Mouse (Mus musculus) right cerebral cortex, postnatal 36 days (tissue): ENCODE results near the gene Mettl7a3.
"Not testable (repeated sequence)": the region's sequence is repeated elsewhere in the genome, so short reads cannot be mapped to it uniquely, and the experiment has no call there.

ENCODE experiments used
- DNase-seq, 2 experiments: peaks; one replicate each; pipeline ENCODE4 v3.0.0; 2022; ENCODE audit warnings: low spot score in 2 of 2, mixed read lengths in 1 of 2

The Mettl7a3 gene

DNA sequence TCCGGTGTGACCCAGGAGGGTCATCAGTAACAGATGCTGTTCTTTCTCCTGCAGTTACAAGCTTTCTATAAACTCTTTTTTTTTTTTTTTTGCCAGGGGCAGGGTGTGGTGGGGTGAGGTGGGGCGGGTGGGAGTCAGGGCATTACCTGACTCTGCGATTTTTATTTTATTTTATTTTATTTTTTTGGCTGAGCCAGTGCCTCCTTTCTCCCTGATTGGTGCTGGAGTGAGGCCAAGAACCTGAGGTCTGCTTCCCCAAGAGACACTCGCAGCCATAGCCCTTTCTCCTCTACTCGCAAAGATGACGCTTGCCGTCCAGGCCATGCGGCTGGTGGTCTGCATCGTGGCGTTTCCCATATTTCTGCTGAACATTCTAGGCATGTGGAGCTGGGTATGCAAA is at the start of gene Mettl7a3:
Gene Mettl7a3, plus strand, starts transcription at position 301 of the 400 bp plus-strand sequence.
- no peak for DNase-seq

- DNase-seq, result no peak
Measured at GRCm38 (mm10) chr15:100288980-100289379, 45.7 kb upstream of the Mettl7a3 start.

GRCm38 (mm10) chr15:100290858-100291257 is 43.9 kb upstream of the Mettl7a3 start:
- no peak for DNase-seq

DNA sequence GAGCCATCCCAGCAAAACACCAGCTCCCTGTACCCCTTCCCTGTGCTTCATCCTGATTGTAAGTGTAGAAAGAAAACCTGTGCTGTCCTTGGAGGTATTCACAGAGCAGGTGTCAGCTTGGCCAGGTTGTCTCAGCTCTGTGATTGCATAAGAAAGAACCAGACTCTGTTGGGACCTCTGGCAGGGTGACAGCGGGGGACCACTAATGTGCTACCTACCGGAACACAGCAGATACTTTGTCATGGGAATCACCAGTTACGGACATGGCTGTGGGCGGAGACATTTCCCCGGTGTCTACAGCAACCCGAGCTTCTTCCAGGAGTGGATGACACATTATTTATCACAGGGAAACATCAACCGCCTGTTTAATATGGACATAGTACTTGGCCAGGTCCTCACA is 42.4 kb upstream of the Mettl7a3 start:
- no peak for DNase-seq

- no peak for DNase-seq
Measured at GRCm38 (mm10) chr15:100297856-100298255, 36.9 kb upstream of the Mettl7a3 start.

DNA sequence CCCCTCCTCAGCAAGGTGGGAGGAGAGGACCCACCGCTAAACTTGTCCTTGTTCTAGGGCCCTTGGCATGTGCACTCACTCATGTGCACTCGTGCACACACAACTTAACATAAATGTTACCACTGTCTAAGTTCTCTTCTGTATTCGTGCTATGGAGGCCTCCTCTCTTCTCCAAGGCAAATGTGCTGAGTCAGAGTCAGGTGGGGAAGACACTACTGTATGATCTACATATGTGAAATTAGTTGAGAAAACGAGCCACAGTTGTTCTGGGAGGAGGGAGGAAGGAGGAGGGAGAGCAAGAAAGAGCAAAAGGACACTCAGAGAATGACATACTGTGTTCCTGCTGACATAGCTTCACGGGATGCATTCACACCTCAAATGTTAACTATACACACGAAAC is 34.2 kb upstream of the Mettl7a3 start:
- DNase-seq, result no peak

DNA sequence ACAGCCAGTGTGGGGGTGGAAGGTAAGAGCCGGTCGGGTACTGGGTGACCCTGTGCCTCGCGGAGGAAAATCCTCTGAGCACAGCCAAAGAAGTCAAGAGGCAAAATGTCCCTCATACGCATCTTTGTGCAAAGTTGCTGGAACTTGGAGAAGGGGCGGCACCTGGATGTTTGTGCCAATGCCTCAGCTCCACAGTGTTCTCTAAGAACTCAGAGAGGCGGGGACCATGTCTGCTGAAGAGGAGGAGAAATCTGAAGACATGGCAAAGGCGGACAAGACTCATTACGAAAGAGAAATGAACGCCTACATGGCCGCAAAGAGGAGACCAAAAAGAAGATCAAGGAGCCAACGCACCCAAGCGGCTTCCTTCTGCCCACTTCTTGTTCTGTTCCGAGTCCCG is 33.2 kb upstream of the Mettl7a3 start:
- peak in 1 of 2 experiments; percentile 39 for DNase-seq

DNA sequence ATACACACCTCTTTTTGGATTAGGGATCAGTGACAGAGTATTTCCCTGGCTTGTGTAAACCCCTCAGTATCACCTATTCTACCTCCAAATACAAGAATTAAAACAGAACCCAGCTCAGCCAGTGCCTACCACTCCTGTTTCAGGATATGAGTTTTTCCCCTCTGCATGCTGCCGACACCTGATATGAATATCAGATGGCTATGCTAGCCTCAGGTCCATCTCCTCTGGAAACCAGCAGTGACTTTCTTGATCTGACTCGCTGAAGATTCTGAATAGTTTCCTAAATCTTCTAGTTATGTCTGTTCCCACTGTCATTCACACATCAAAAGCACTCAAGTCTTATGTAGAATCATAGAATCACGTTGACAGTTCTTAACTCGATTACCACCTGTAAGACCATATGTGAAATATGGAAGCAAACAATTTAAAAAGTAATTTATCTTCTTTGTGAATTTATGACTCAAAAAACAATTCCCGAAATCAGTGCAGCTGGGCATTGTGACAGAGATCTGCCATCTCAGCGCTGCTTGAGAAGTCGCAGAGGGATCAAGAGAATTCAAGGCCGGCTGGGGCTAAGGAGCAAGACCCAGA is 31.2 kb upstream of the Mettl7a3 start:
- no peak for DNase-seq

- peak; percentile 62 to 70 for DNase-seq
Measured at GRCm38 (mm10) chr15:100304019-100304991, 30.4 kb upstream of the Mettl7a3 start, which contains the start of gene Mettl7a1. TSS of gene Mettl7a1 (plus strand) at chr15:100304140.

- no peak for DNase-seq
Measured at GRCm38 (mm10) chr15:100306201-100306600, 28.5 kb upstream of the Mettl7a3 start.

GRCm38 (mm10) chr15:100307438-100308096 is 27.2 kb upstream of the Mettl7a3 start:
- DNase-seq, result not testable (repeated sequence)

- no peak for DNase-seq
Measured at GRCm38 (mm10) chr15:100312346-100312745, 22.4 kb upstream of the Mettl7a3 start.

GRCm38 (mm10) chr15:100314448-100315145 is 20.1 kb upstream of the Mettl7a3 start:
- no peak for DNase-seq

DNA sequence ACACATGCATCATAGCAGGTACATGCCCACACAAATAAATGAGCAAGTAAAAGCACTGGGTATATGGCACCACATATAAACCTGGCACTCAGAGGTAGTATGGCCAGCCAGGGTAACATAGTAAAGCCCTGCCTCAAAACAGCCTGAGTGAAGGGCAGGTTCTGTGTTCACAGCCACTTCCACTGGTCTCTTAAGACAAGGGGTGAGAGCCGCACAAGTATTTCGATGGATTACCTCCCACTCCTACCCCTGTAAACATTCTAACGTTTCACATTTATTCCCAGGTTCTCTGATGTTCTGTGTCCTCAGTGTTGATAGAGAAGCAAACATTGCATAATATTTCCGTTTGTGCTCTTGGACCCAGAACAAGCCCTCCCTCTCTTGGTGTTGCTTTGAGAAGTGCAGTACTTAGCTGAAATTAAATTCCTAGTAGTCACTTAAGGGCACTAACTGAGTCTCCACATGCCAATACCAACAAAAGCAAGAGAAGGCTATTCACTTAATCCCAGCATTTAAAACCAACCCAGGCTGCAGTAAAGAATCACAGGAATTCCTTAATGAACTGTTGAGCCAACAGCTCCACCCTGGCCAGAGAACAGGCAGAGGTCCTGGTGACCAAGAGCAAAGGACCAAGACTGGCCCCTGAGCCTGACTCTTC is 16.6 kb upstream of the Mettl7a3 start:
- DNase-seq, result not testable (repeated sequence)

GRCm38 (mm10) chr15:100319884-100320283 is 14.8 kb upstream of the Mettl7a3 start:
- no peak for DNase-seq

- no peak for DNase-seq
Measured at GRCm38 (mm10) chr15:100320295-100320905, 14.3 kb upstream of the Mettl7a3 start.

GRCm38 (mm10) chr15:100321134-100321533 is 13.6 kb upstream of the Mettl7a3 start:
- DNase-seq, result no peak

DNA sequence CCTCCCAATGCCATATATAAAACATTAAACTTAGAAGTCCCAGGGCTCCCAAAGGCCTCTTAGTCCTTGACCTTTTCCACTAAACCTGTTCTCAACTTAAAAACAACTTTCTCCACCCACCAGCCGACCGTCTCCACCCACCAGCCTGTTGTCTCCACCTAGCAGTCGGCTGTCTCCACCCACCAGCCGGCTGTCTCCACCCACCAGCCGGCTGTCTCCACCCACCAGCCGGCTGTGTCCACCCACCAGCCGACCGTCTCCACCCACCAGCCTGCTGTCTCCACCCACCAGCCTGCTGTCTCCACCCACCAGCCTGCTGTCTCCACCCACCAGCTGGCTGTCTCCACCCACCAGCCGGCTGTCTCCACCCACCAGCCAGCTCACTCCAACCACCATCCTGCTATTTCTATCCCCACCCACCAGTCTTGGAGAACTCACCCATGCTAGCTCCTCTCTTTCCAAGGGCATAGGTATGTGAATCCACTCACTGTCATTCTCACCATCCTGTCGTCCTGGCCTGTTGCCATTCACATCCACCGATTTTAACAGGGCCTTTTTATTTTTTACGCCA is 10.6 kb upstream of the Mettl7a3 start:
- DNase-seq, result no peak

DNA sequence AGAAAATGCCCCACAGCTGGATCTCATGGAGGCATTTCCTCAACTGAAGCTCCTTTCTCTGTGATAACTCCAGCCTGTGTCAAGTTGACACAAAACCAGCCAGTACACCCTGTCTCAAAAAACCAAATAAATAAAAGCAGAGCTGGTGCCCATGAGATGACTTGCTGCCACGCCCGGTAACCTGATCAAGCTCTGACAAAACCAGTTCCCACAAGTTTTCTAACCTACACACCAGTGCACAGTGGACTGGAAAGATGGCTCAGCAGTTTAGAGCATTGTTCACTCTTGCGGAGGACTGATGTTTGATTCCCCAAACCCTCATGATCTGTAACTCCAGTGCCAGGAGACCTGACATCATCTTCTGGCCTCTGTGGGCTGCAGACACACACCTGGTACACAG is 9.5 kb upstream of the Mettl7a3 start:
- DNase-seq, result no peak

- not testable (repeated sequence) for DNase-seq
Measured at GRCm38 (mm10) chr15:100328089-100328488, 6.6 kb upstream of the Mettl7a3 start.
